ENCODE assay signal across 12 mouse cellular contexts in the genomic region with DNA sequence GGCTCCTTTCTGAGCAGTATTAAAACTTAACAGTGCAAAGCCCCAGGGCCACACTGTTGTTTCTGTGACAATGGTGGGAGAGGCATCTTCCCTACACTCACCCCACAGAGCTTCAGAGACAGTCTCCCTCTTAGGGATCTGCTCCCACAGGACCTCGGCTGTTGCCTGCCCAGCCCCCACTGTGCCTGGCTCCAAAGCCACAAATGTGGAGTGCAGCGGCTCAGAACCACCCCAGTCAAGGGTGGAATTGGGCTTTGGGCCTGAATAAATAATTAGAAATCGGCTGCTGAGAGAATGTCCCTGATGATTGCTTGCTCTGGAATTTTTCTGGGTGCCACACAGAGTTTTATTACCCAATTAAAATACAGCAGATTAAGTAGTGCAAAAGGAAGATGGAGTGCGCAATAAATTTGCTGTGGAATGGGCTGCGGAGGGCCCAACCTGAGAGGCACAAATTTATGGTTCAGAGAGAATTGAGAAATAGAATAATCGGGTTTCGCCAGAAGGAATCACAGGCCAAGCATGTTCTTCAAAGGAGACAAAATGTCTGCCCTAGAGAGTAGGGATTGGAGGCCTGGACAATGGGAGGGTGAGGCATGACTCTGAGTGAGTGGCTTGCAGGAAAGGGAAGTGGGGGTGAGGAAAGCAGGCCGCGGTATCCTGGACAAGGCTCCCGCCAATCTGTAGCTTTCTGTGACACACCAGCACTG. TPM values are rescaled to one million over a fixed set of nuclear protein-coding genes. Genes with fewer than 3 reads are reported as not detected.
DNase-seq lines count a peak whose midpoint lies in the region; ATAC-seq and TF ChIP-seq lines count a peak whose summit lies in the region.
"Had no signal": no experiment of that assay in that cellular context is flagged by ENCODE, and none has a peak within 500 bp of the region (broad histone marks: within the 10 kb centered on the region; RNA-seq: fewer than 3 reads in every experiment).

No protein-coding gene starts in this region.

- no peak overlapping the region for H3K27ac ChIP-seq in midbrain, postnatal 0 days (ENCODE audit: low read depth, low read length)
- no peak overlapping the region for H3K27ac ChIP-seq in midbrain, embryonic 11.5 days (ENCODE audit: low read depth, low read length)
- peak overlapping the region; percentile 80 for H3K27ac ChIP-seq in neural tube, embryonic 12.5 days
- H3K27ac ChIP-seq: heart, embryonic 13.5 days had no signal

- 73% methylated on average over 10 of the region's 10 CpGs for WGBS in midbrain, postnatal 0 days
- WGBS in midbrain, embryonic 11.5 days, result 81% methylated on average over 10 of the region's 10 CpGs
- 56% methylated on average over 10 of the region's 10 CpGs for WGBS in neural tube, embryonic 12.5 days

- H3K4me1 ChIP-seq in midbrain, postnatal 0 days (ENCODE audit: insufficient read depth, low read length), result no peaks in the 10 kb centered on the region
- no peaks in the 10 kb centered on the region for H3K4me1 ChIP-seq in midbrain, embryonic 11.5 days (ENCODE audit: control insufficient read depth, insufficient read depth, low read length)
- peaks cover 5% of the 10 kb centered on the region; the same call in 1 of the 2 replicates for H3K4me1 ChIP-seq in neural tube, embryonic 12.5 days
- H3K4me1 ChIP-seq: heart, embryonic 13.5 days had no signal

- ATAC-seq in midbrain, postnatal 0 days (ENCODE audit: low FRiP score), result 0 out of 2 replicates have a peak, but pooled peaks have one; percentile 27
- no peak for ATAC-seq in midbrain, embryonic 11.5 days (ENCODE audit: low FRiP score)
- peak; percentile 78 for ATAC-seq in neural tube, embryonic 12.5 days (ENCODE audit: low FRiP score, low read depth)
- ATAC-seq: activated CD4-positive, CD25-positive, alpha-beta regulatory T cell, adult 4 months had no signal

- H3K36me3 ChIP-seq in midbrain, postnatal 0 days (ENCODE audit: insufficient read depth, low read length), result no peaks in the 10 kb centered on the region
- no peaks in the 10 kb centered on the region for H3K36me3 ChIP-seq in midbrain, embryonic 11.5 days (ENCODE audit: control insufficient read depth, insufficient read depth, low read length)
- H3K36me3 ChIP-seq in neural tube, embryonic 12.5 days, result no peaks in the 10 kb centered on the region
- H3K36me3 ChIP-seq: heart, embryonic 13.5 days had no signal

- no peak for DNase-seq in midbrain, postnatal 0 days (ENCODE audit: low spot score)
- no peak for DNase-seq in midbrain, embryonic 11.5 days (ENCODE audit: low spot score, missing footprints)
- peak; percentile 9 for DNase-seq in fibroblast of lung, adult 2 months (ENCODE audit: low read depth)
- peak; percentile 84 for DNase-seq in kidney, postnatal 14 days
- no peak for DNase-seq in cerebellum, adult 11 months
- no peak for DNase-seq in thymus, postnatal 10 days (ENCODE audit: low spot score in 2 of 2)
- no peak for DNase-seq in gastrocnemius, postnatal 25 days
- DNase-seq: cerebellum, postnatal 25 days; thymus, postnatal 25 days had no signal

- no peak for TF ChIP-seq CTCF in midbrain, postnatal 0 days (IDR thresholded peaks at IDR 0.05)

- no peak overlapping the region for H3K9ac ChIP-seq in midbrain, postnatal 0 days (replicated peaks; ENCODE audit: low read length, poor library complexity, severe bottlenecking)
- no peak overlapping the region for H3K9ac ChIP-seq in midbrain, embryonic 11.5 days (ENCODE audit: low read length)
- H3K9ac ChIP-seq in neural tube, embryonic 12.5 days, result no peak overlapping the region
- H3K9ac ChIP-seq: heart, embryonic 13.5 days had no signal

- H3K27me3 ChIP-seq in midbrain, postnatal 0 days (ENCODE audit: insufficient read depth, low read length), result no peaks in the 10 kb centered on the region
- H3K27me3 ChIP-seq in midbrain, embryonic 11.5 days (ENCODE audit: control insufficient read depth, insufficient read depth, low read length), result no peaks in the 10 kb centered on the region
- no peaks in the 10 kb centered on the region for H3K27me3 ChIP-seq in neural tube, embryonic 12.5 days (replicated peaks)
- H3K27me3 ChIP-seq: heart, embryonic 13.5 days had no signal

- no peak overlapping the region for H3K4me3 ChIP-seq in midbrain, postnatal 0 days (ENCODE audit: low read depth, low read length)
- no peak overlapping the region for H3K4me3 ChIP-seq in midbrain, embryonic 11.5 days (ENCODE audit: low read depth, low read length)
- H3K4me3 ChIP-seq in neural tube, embryonic 12.5 days, result no peak overlapping the region
- H3K4me3 ChIP-seq: heart, embryonic 13.5 days had no signal

- no peak overlapping the region for H3K4me2 ChIP-seq in midbrain, postnatal 0 days (ENCODE audit: low read depth, low read length, poor library complexity, severe bottlenecking)
- H3K4me2 ChIP-seq in midbrain, embryonic 11.5 days, result no peak overlapping the region
- H3K4me2 ChIP-seq in neural tube, embryonic 12.5 days (replicated peaks), result no peak overlapping the region
- H3K4me2 ChIP-seq: heart, embryonic 13.5 days had no signal

- H3K9me3 ChIP-seq in midbrain, postnatal 0 days (ENCODE audit: low read length), result no peaks in the 10 kb centered on the region
- no peaks in the 10 kb centered on the region for H3K9me3 ChIP-seq in midbrain, embryonic 11.5 days (ENCODE audit: control insufficient read depth, low read length)
- no peaks in the 10 kb centered on the region for H3K9me3 ChIP-seq in neural tube, embryonic 12.5 days
- H3K9me3 ChIP-seq: heart, embryonic 13.5 days had no signal

RNA-seq across cellular contexts. Expression of a gene that starts 56.4 kb away (rescaled TPM):
- total RNA-seq in midbrain, postnatal 0 days (2014; rRNA removed), result 609 and 613 TPM in 2 replicates
- polyA plus RNA-seq in midbrain, postnatal 0 days (2015; fragmentation: Nextera tagmentation; extraction: Ambion mirVana), result 326 TPM in 2 replicates
- polyA plus RNA-seq in midbrain, embryonic 11.5 days (2014; fragmentation: Nextera tagmentation; extraction: Ambion mirVana), result 516 and 568 TPM in 2 replicates
- polyA plus RNA-seq in neural tube, embryonic 12.5 days (2016; fragmentation: Nextera tagmentation; extraction: Ambion mirVana), result 782 and 795 TPM in 2 replicates
- 10 to 100 TPM; 39.5 to 77.7 TPM for total RNA-seq in gastrocnemius, postnatal 25 days (2021)

Comparison
In these comparisons a context has a peak if more than half of its experiments do, and no peak if none do; other contexts are left out.
1. DNase-seq: peak in fibroblast of lung, adult 2 months (single experiment) and kidney, postnatal 14 days (single experiment); none in midbrain, postnatal 0 days (single experiment), midbrain, embryonic 11.5 days (single experiment), cerebellum, adult 11 months (single experiment), thymus, postnatal 10 days (0 of 2) and gastrocnemius, postnatal 25 days (single experiment).